Mouse (Mus musculus) natural killer cell, adult 2 months (primary cell): Measurements from ENCODE around the gene Ddx20.

Source experiments
- DNase-seq, 2 experiments: peaks; one replicate each; pipeline ENCODE4 v3.0.0; 2022; ENCODE audit warnings: low spot score in 2 of 2

Ddx20 gene

GRCm38 (mm10) chr3:105666996-105667523, 20.3 kb downstream of the Ddx20 start:
- DNase-seq: no peak

GRCm38 (mm10) chr3:105665105-105665765, 22.1 kb downstream of the Ddx20 start:
- no peak for DNase-seq

- no peak for DNase-seq
Measured at GRCm38 (mm10) chr3:105663043-105663442, 24.3 kb downstream of the Ddx20 start.

GRCm38 (mm10) chr3:105660530-105660929, 26.8 kb downstream of the Ddx20 start:
- DNase-seq: no peak

DNA sequence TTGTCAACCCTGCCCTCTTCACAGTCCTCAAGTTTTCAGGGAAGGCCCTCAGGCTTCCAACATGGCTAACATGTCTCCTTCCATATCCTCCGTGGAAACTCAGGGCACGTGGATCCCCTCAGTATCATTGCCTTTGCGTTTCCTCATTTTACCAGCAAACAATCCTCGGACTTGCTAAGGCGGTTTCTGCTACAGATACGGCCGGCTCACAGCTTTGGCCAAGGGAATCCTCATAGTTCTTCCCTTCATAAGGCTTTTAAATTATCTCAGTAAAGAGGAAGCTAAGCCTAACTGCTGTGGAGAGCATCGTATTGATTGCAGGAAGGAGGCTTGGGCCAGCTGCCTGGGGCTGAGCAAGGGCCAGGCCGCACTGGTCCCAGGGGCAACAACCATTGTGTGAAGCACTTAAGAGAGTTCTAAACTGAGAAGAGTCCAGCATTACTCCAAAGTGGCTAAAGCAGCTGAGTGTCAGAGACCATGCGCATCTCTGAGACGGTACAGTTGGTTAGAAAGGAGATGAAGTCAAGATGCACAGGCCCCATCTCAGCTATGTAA, 32.3 kb downstream of the Ddx20 start:
- no peak for DNase-seq

DNA sequence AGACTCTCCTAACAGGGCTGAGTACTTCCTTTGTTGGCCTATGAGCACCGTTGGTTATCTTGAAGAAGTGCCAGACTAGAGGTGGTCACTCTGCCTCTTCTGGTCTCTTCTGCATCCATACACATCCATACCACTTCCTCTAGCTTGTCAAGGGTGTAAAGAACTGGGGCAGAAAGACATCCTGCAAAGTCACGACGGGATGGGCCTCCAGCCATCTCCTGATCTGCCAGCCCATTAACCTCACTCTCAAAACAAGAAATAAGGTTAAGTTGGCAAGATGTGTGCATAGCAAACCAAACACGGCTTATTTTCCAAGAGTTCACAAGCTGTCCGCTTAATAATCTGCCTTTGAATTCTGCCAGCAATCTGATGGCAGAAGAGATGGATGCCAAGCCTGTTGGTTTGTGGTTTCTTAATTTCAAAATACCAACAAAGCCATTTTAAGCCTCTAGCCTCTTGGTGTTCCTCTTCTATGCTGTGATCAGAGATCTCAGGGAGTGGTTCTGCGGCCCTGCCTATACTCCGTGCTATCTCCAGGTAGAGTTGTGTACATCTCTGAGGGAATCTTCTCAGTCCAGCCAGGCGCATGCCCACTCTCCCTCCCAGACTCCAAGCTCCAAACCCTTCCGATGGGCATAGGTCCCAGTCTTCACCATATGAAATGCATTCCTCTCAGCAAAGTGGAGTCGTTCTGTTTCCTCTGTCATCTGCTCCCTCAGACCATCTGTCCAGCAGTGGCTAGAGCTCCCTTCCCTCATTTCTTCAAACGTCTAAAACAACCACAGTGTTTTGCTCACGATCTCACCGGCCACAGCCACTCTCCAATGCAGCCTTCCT, 33.6 kb downstream of the Ddx20 start:
- no peak for DNase-seq

- no peak for DNase-seq
Measured at GRCm38 (mm10) chr3:105648889-105649567, 38.3 kb downstream of the Ddx20 start.

DNA sequence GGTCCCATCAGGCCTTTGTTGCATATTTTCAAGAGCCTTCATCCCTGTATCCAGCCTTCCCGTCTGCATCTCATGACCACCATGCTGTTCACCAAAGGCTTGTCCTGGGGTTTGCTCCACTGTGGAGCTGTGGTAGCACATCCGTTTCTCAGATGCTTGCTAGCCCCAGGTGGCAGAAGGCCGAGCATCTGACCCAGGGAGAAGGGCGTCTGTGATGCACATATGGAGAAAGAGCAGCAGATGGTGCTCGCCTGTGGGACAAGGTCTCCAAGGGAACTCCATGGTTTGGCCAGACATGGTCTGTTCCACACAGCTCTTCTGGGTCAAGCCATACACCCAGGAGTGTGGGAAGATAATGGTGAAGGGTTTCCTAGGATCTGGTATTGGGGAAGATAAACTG, 43.8 kb downstream of the Ddx20 start:
- DNase-seq: no peak

DNA sequence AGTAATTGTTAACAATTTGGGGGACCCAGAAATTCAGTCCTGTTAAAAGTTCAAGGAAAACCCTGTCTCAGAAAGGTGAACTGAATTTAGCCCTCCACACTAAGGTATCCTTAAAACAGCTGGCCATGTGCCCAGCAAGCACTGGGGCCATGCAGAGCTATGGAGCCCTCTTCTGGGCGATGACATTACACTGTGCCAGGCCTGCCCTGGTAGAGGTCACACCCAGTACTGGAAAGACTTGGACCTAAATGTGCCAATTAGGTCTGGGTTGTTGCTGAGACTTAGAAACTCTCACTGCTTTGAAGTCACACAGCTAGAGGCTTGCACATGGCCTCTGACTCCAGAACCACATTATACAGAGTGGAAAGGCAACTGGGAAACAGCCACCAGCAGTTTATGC, 45.2 kb downstream of the Ddx20 start:
- DNase-seq: no peak

DNA sequence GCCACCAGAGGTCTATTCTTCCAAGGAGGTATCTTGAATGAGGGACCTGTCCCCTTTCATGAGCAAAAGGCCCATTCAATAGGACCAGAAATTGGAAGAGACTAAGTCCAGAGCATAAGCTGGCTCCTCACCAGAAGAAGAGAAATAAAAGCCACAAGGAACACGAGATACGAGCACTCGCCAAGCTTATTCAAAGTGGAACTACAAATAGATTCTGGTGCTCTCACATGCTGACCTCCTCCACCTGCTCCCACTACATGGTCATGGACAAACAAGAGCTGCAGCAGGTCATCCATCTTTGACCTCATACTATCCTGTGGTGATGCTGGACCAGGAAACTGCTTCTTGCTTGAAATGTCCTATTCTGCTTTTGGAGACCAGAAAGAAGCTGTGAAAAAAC, 54.4 kb downstream of the Ddx20 start:
- DNase-seq: no peak

- no peak for DNase-seq
Measured at GRCm38 (mm10) chr3:105632296-105632695, 55.1 kb downstream of the Ddx20 start.
